Mouse (Mus musculus) C2C12 (cell line): ENCODE results near the gene Cdc25a. TPM values are rescaled to one million over a fixed set of nuclear protein-coding genes. Genes with fewer than 3 reads are reported as not detected.

Experiments used
- H3K27me3 ChIP-seq: one replicate; pipeline ENCODE4 v1.6.1; 2011; ENCODE audit not compliant: control insufficient read depth, insufficient read depth, insufficient read length
- H3K36me3 ChIP-seq: one replicate; pipeline ENCODE4 v1.6.1; 2011; ENCODE audit not compliant: control insufficient read depth, insufficient read depth
- H3K4me3 ChIP-seq: one replicate; pipeline ENCODE4 v1.5.1; 2011; ENCODE audit warnings: mild to moderate bottlenecking, control low read depth; ENCODE audit not compliant: poor library complexity, insufficient read depth, severe bottlenecking
- H3K79me2 ChIP-seq: one replicate; pipeline ENCODE4 v1.6.1; 2011; ENCODE audit not compliant: control insufficient read depth, insufficient read depth
- H3K79me3 ChIP-seq: one replicate; pipeline ENCODE4 v1.6.1; 2011; ENCODE audit warnings: low read depth, control low read depth
- H3ac ChIP-seq: one replicate; pipeline ENCODE3; 2011; ENCODE audit warnings: low read depth; ENCODE audit not compliant: control insufficient read depth, insufficient read length
- CEBPB ChIP-seq: IDR thresholded peaks from one replicate; pipeline ENCODE4 v1.6.1; 2011; ENCODE audit warnings: low read depth, mild to moderate bottlenecking, control low read depth, moderate library complexity
- CTCF ChIP-seq: IDR thresholded peaks from one replicate; pipeline ENCODE4 v1.5.1; 2011; ENCODE audit not compliant: control insufficient read depth, insufficient read depth, insufficient read length
- FOSL1 ChIP-seq: IDR thresholded peaks from one replicate; pipeline ENCODE4 v1.8.0; 2011; ENCODE audit warnings: mild to moderate bottlenecking, low read length; ENCODE audit not compliant: poor library complexity, insufficient read depth, severe bottlenecking
- MAX ChIP-seq: IDR thresholded peaks from one replicate; pipeline ENCODE4 v1.6.1; 2011; ENCODE audit warnings: mild to moderate bottlenecking, control low read depth
- MYOD1 ChIP-seq: IDR thresholded peaks from one replicate; pipeline ENCODE4 v1.6.1; 2011; ENCODE audit warnings: low read depth; ENCODE audit not compliant: control insufficient read depth, insufficient read length
- MYOG ChIP-seq: IDR thresholded peaks from one replicate; pipeline ENCODE4 v1.6.1; 2011; ENCODE audit not compliant: control insufficient read depth, insufficient read length; ENCODE audit errors: extremely low read depth
- USF1 ChIP-seq: IDR thresholded peaks from one replicate; pipeline ENCODE4 v1.6.1; 2011; ENCODE audit warnings: low read depth, mild to moderate bottlenecking, control low read depth, moderate library complexity
- polyA plus RNA-seq: library from polyadenylated mRNA; unstranded; fragments of >200 nt; fragmentation: generic; extraction: Trizol; gene quantifications from one replicate; pipeline ENCODE4 v1.2.1, GENCODE M21; 2012; ENCODE audit warnings: missing spikeins

Gene Cdc25a
- polyA plus RNA-seq, 1 experiment = 23.3 TPM

DNA sequence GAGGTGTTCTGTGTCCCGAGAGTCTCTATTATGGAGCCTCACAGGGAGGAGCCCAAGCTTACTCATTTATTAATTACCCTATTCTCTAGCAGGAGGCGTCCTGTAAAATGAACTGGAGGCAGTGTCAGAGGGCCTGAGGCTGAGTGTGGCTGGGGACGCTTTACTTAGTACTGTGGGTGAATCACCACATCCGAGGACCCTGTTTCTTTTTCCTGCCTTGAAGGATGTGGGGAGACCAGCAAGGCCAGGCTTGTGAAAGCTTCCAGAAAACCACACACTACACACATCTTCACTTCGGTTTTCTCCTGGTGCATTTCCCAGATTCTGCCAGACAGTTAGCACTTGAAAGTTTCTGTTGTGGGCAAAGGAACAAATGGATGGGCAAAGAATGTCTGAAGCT is 27.4 kb downstream of the Cdc25a start:
- no peaks in the 10 kb centered on the region for H3K79me3 ChIP-seq
- H3K36me3 ChIP-seq = no peaks in the 10 kb centered on the region
- no peak overlapping the region for H3K4me3 ChIP-seq
- no peak for TF ChIP-seq USF1
- no peak for TF ChIP-seq CEBPB
- TF ChIP-seq MYOD1 = no peak
- no peak for TF ChIP-seq CTCF
- no peak for TF ChIP-seq MYOG
- no peak for TF ChIP-seq MAX
- no peak for TF ChIP-seq FOSL1
- no peaks in the 10 kb centered on the region for H3K27me3 ChIP-seq
- no peak overlapping the region for H3ac ChIP-seq
- no peaks in the 10 kb centered on the region for H3K79me2 ChIP-seq

DNA sequence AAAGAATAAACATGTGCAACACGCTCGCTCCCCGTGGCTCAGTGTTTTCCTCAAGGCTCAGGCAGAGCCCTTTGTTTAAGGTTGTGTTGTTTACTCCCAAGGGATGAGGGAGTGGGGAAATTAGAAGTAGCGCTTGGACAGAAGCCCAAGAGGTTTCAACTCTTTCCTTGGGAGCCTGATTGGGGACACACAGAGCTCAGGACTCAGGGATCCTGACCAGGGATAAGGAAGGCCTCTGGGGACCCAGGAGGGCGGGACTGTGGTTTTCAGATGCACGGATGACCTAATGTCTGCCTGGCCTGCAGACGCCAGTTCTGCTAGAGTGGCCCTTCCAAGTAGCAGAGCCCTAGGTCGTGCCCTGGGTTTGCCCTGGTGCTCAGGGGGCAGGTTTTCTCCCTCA is 31.9 kb downstream of the Cdc25a start:
- TF ChIP-seq MAX = peak; percentile 23
- TF ChIP-seq CEBPB = no peak
- Histone ChIP-seq H3K4me3 (no peak overlapping the region), H3K27me3 (no peaks in the 10 kb centered on the region), H3ac (no peak overlapping the region), H3K36me3 (no peaks in the 10 kb centered on the region), H3K79me2 (no peaks in the 10 kb centered on the region), H3K79me3 (no peaks in the 10 kb centered on the region)

DNA sequence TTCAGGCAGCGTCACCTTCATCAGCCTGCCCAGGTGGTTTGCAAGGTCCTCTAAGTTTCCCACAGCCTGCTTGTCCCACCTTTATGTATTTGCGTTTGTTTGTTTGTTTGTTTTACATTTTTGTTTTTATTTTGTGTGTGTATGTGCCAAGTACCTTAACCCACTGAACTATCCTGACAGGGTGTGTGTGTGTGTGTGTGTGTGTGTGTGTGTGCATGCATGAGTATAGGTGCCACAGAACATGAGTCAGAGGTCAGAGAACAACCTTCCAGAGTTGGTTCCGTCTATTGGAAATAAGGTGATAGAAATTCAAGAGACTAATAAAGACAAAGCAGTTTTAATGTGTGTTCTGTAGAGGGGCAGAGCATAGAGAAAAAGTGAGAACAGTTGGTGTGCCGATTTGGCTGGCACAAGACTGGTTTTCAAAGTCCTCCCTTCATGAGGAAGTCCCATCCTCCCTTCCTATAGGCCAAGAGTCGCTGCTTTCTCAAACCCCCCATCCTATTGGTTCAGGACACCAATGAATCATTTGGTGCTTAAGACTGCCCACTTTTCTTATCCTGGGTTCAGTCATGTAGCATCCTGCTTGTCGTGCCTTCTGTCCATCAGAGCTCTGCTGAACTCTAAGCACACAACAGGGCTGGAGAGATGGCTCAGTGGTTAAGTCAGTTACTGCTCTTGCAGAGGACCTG is 32.5 kb downstream of the Cdc25a start:
- Histone ChIP-seq H3K36me3 (no peaks in the 10 kb centered on the region), H3K79me3 (no peaks in the 10 kb centered on the region), H3K27me3 (no peaks in the 10 kb centered on the region), H3K79me2 (no peaks in the 10 kb centered on the region), H3K4me3 (no peak overlapping the region), H3ac (no peak overlapping the region)
- TF ChIP-seq CEBPB (no peak), MYOD1 (no peak), MYOG (no peak), MAX (no peak), FOSL1 (no peak), USF1 (no peak), CTCF (no peak)

- Histone ChIP-seq H3K79me2 (no peaks in the 10 kb centered on the region), H3ac (no peak overlapping the region), H3K27me3 (no peaks in the 10 kb centered on the region), H3K36me3 (no peaks in the 10 kb centered on the region), H3K79me3 (no peaks in the 10 kb centered on the region), H3K4me3 (no peak overlapping the region)
- TF ChIP-seq MAX = no peak
- no peak for TF ChIP-seq USF1
- TF ChIP-seq CEBPB = no peak
- no peak for TF ChIP-seq MYOG
- no peak for TF ChIP-seq CTCF
- TF ChIP-seq MYOD1 = no peak
- TF ChIP-seq FOSL1 = no peak
These were observed 33.7 kb downstream of the Cdc25a start for GRCm38 (mm10) chr9:109909102-109909501.

GRCm38 (mm10) chr9:109909926-109910325 is 34.5 kb downstream of the Cdc25a start:
- H3K79me2 ChIP-seq = no peaks in the 10 kb centered on the region
- H3K36me3 ChIP-seq = no peaks in the 10 kb centered on the region

DNA sequence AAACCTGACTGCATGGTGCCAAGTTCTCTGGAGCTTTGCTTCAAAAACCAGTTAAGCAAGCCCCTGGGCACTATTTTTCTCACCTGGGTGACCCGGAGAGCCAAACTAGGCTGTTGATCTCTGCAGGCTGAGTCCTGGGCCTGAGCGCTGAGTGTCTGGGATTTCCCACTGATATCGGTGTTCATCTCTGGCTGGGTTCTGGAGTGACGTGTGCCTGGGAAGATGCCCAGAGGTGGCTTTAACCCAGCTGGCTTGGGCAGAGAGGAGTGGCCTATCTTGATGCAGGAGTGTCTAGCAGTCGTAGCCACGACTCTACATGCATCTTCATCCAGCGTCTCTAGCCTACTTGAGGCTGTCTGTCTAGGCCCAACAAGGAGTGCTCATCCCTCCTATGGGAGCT is 36.4 kb downstream of the Cdc25a start:
- H3K27me3 ChIP-seq = no peaks in the 10 kb centered on the region
- TF ChIP-seq CTCF (no peak), USF1 (no peak), MYOG (no peak), MAX (no peak), CEBPB (no peak), FOSL1 (no peak), MYOD1 (no peak)
- H3K36me3 ChIP-seq = no peaks in the 10 kb centered on the region
- no peaks in the 10 kb centered on the region for H3K79me2 ChIP-seq
- H3K4me3 ChIP-seq = no peak overlapping the region
- no peak overlapping the region for H3ac ChIP-seq
- H3K79me3 ChIP-seq = no peaks in the 10 kb centered on the region

More at GRCm38 (mm10) chr9:109909926-109910325, 34.5 kb downstream of the Cdc25a start:
- Histone ChIP-seq H3K4me3 (no peak overlapping the region), H3K27me3 (no peaks in the 10 kb centered on the region), H3ac (no peak overlapping the region), H3K79me3 (no peaks in the 10 kb centered on the region)
- TF ChIP-seq FOSL1 (no peak), USF1 (no peak)
